Mouse (Mus musculus) neutrophil, adult 5-6 weeks (primary cell): Measurements from ENCODE around the gene Selplg. TPM values are rescaled to one million over a fixed set of nuclear protein-coding genes. Genes with fewer than 3 reads are reported as not detected.

ENCODE experiments used
- ATAC-seq: fragments of 151-379, 151-347 bp; 2 replicates; pipeline ENCODE4 v1.8.0; 2017; ENCODE audit warnings: mild to moderate bottlenecking, moderate TSS enrichment; ENCODE audit not compliant: insufficient number of reproducible peaks, poor library complexity, low FRiP score, severe bottlenecking; ENCODE audit errors: extremely low read depth
- total RNA-seq: library from RNA; stranded (forward); fragments of 200-1000 nt; gene quantifications from 2 replicates; pipeline ENCODE4 v1.2.3, GENCODE M21; 2017

The Selplg gene
- total RNA-seq: 568 and 590 TPM in 2 replicates

- ATAC-seq: peak; percentile 30; the same call in 1 of the 2 replicates
Measured at GRCm38 (mm10) chr5:113832490-113832901, at the start of gene Selplg. Gene Selplg (minus strand): TSS chr5:113832644.

- no peak for ATAC-seq
Measured at GRCm38 (mm10) chr5:113881136-113881535, 48.7 kb upstream of the Selplg start.

- ATAC-seq: no peak
Measured at GRCm38 (mm10) chr5:113878943-113879617, 46.6 kb upstream of the Selplg start.

GRCm38 (mm10) chr5:113877565-113877964 lies 45.1 kb upstream of the Selplg start:
- ATAC-seq: no peak

- no peak for ATAC-seq
Measured at GRCm38 (mm10) chr5:113876176-113876575, 43.7 kb upstream of the Selplg start.

GRCm38 (mm10) chr5:113875625-113876024 lies 43.2 kb upstream of the Selplg start:
- no peak for ATAC-seq

- no peak for ATAC-seq
Measured at GRCm38 (mm10) chr5:113874063-113875024, 41.9 kb upstream of the Selplg start.

GRCm38 (mm10) chr5:113872936-113873912 lies 40.8 kb upstream of the Selplg start:
- ATAC-seq: peak; percentile 74

GRCm38 (mm10) chr5:113871903-113872548 lies 39.6 kb upstream of the Selplg start:
- peak; percentile 49 for ATAC-seq

GRCm38 (mm10) chr5:113870393-113871040 lies 38.1 kb upstream of the Selplg start:
- ATAC-seq: no peak

- peak; percentile 14; the same call in 1 of the 2 replicates for ATAC-seq
Measured at GRCm38 (mm10) chr5:113869132-113869531, 36.7 kb upstream of the Selplg start.

- ATAC-seq: no peak
Measured at GRCm38 (mm10) chr5:113864992-113865391, 32.5 kb upstream of the Selplg start.

GRCm38 (mm10) chr5:113863994-113864393 lies 31.6 kb upstream of the Selplg start:
- ATAC-seq: no peak

- ATAC-seq: no peak
Measured at GRCm38 (mm10) chr5:113862418-113862817, 30.0 kb upstream of the Selplg start.

- ATAC-seq: no peak
Measured at GRCm38 (mm10) chr5:113861294-113861693, 28.9 kb upstream of the Selplg start.

GRCm38 (mm10) chr5:113858971-113859370 lies 26.5 kb upstream of the Selplg start:
- ATAC-seq: peak; percentile 37; the same call in 1 of the 2 replicates

- no peak for ATAC-seq
Measured at GRCm38 (mm10) chr5:113858550-113858949, 26.1 kb upstream of the Selplg start.

- ATAC-seq: no peak
Measured at GRCm38 (mm10) chr5:113857631-113858030, 25.2 kb upstream of the Selplg start.
